21 mouse cellular contexts compared by ENCODE assay signal in genomic region chr12:95119223-95119952, GRCm38 (mm10).
DNase-seq lines count a peak whose midpoint lies in the region; ATAC-seq and TF ChIP-seq lines count a peak whose summit lies in the region.
"Had no signal": no experiment of that assay in that cellular context is flagged by ENCODE, and none has a peak within 500 bp of the region (broad histone marks: within the 10 kb centered on the region; RNA-seq: fewer than 3 reads in every experiment).

No protein-coding gene starts in this region.

- H3K4me3 ChIP-seq in embryonic facial prominence, embryonic 15.5 days (replicated peaks): no peak overlapping the region
- no peak overlapping the region for H3K4me3 ChIP-seq in embryonic facial prominence, embryonic 10.5 days
- no peak overlapping the region for H3K4me3 ChIP-seq in midbrain, embryonic 11.5 days (ENCODE audit: low read depth, low read length)
- no peak overlapping the region for H3K4me3 ChIP-seq in midbrain, embryonic 10.5 days
- H3K4me3 ChIP-seq in forebrain, embryonic 14.5 days (ENCODE audit: low read depth, low read length): no peak overlapping the region
- no peak overlapping the region for H3K4me3 ChIP-seq in thymus, adult 2 months (ENCODE audit: control insufficient read depth, insufficient read depth, low read length)
- H3K4me3 ChIP-seq: embryonic facial prominence, embryonic 13.5 days; heart, adult 2 months; heart, embryonic 10.5 days; heart, embryonic 13.5 days; hindbrain, embryonic 12.5 days; hindbrain, embryonic 15.5 days had no signal

- no peak for TF ChIP-seq POLR2A in thymus, adult 2 months (IDR thresholded peaks at IDR 0.05; ENCODE audit: control insufficient read depth, extremely low read depth, insufficient read depth, low read length, poor library complexity)

- H3K36me3 ChIP-seq in embryonic facial prominence, embryonic 15.5 days: no peaks in the 10 kb centered on the region
- no peaks in the 10 kb centered on the region for H3K36me3 ChIP-seq in embryonic facial prominence, embryonic 10.5 days (replicated peaks)
- H3K36me3 ChIP-seq in midbrain, embryonic 11.5 days (ENCODE audit: control insufficient read depth, insufficient read depth, low read length): no peaks in the 10 kb centered on the region
- H3K36me3 ChIP-seq in midbrain, embryonic 10.5 days: no peaks in the 10 kb centered on the region
- no peaks in the 10 kb centered on the region for H3K36me3 ChIP-seq in forebrain, embryonic 14.5 days (ENCODE audit: control insufficient read depth, insufficient read depth, low read length)
- no peaks in the 10 kb centered on the region for H3K36me3 ChIP-seq in thymus, adult 2 months (ENCODE audit: control insufficient read depth, insufficient read depth, low read length)
- H3K36me3 ChIP-seq: embryonic facial prominence, embryonic 13.5 days; heart, embryonic 10.5 days; heart, embryonic 13.5 days; hindbrain, embryonic 12.5 days; hindbrain, embryonic 15.5 days had no signal

- DNase-seq in embryonic facial prominence, embryonic 10.5 days (ENCODE audit: low spot score): no peak
- peak; percentile 37 for DNase-seq in midbrain, embryonic 11.5 days (ENCODE audit: low spot score, missing footprints)
- no peak for DNase-seq in midbrain, embryonic 10.5 days (ENCODE audit: low spot score)
- DNase-seq in forebrain, embryonic 14.5 days (ENCODE audit: low spot score): peak; percentile 81
- DNase-seq in heart, postnatal 10 days: no peak
- no peak for DNase-seq in thymus, adult 2 months
- DNase-seq: adrenal gland, adult 8-10 months; adrenal gland, postnatal 25 days; cerebellum, adult 2 months; cerebellum, adult 9-11 months; cerebellum, postnatal 25 days; gastrocnemius, postnatal 25 days; heart, adult 2 months had no signal

- TF ChIP-seq CTCF in thymus, adult 2 months (IDR thresholded peaks at IDR 0.05; ENCODE audit: borderline replicate concordance, control insufficient read depth, extremely low read depth, insufficient read depth, low read length, poor library complexity): no peak

- no peak overlapping the region for H3K4me2 ChIP-seq in embryonic facial prominence, embryonic 15.5 days (replicated peaks)
- no peak overlapping the region for H3K4me2 ChIP-seq in midbrain, embryonic 11.5 days
- no peak overlapping the region for H3K4me2 ChIP-seq in forebrain, embryonic 14.5 days (ENCODE audit: low read length)
- H3K4me2 ChIP-seq: embryonic facial prominence, embryonic 13.5 days; heart, embryonic 13.5 days; hindbrain, embryonic 12.5 days; hindbrain, embryonic 15.5 days had no signal

- H3K9me3 ChIP-seq in embryonic facial prominence, embryonic 15.5 days (replicated peaks): no peaks in the 10 kb centered on the region
- H3K9me3 ChIP-seq in embryonic facial prominence, embryonic 10.5 days: no peaks in the 10 kb centered on the region
- no peaks in the 10 kb centered on the region for H3K9me3 ChIP-seq in midbrain, embryonic 11.5 days (ENCODE audit: control insufficient read depth, low read length)
- no peaks in the 10 kb centered on the region for H3K9me3 ChIP-seq in midbrain, embryonic 10.5 days (replicated peaks)
- H3K9me3 ChIP-seq in forebrain, embryonic 14.5 days (replicated peaks; ENCODE audit: control insufficient read depth, low read length): no peaks in the 10 kb centered on the region
- H3K9me3 ChIP-seq: embryonic facial prominence, embryonic 13.5 days; heart, embryonic 10.5 days; heart, embryonic 13.5 days; hindbrain, embryonic 12.5 days; hindbrain, embryonic 15.5 days had no signal

- WGBS in embryonic facial prominence, embryonic 15.5 days: 68% methylated on average over 3 of the region's 3 CpGs
- WGBS in embryonic facial prominence, embryonic 10.5 days: 75% methylated on average over 3 of the region's 3 CpGs
- 77% methylated on average over 3 of the region's 3 CpGs for WGBS in midbrain, embryonic 11.5 days
- 86% methylated on average over 3 of the region's 3 CpGs for WGBS in midbrain, embryonic 10.5 days
- WGBS in forebrain, embryonic 14.5 days: 9% methylated on average over 3 of the region's 3 CpGs
- 88% methylated on average over 3 of the region's 3 CpGs for WGBS in thymus, adult 2 months

- H3K9ac ChIP-seq in embryonic facial prominence, embryonic 15.5 days: no peak overlapping the region
- H3K9ac ChIP-seq in midbrain, embryonic 11.5 days (ENCODE audit: low read length): no peak overlapping the region
- no peak overlapping the region for H3K9ac ChIP-seq in forebrain, embryonic 14.5 days (ENCODE audit: low read length)
- H3K9ac ChIP-seq: embryonic facial prominence, embryonic 13.5 days; heart, embryonic 13.5 days; hindbrain, embryonic 12.5 days; hindbrain, embryonic 15.5 days had no signal

- H3K27ac ChIP-seq in embryonic facial prominence, embryonic 15.5 days (replicated peaks): no peak overlapping the region
- H3K27ac ChIP-seq in embryonic facial prominence, embryonic 10.5 days (replicated peaks): no peak overlapping the region
- H3K27ac ChIP-seq in midbrain, embryonic 11.5 days (ENCODE audit: low read depth, low read length): no peak overlapping the region
- H3K27ac ChIP-seq in midbrain, embryonic 10.5 days (replicated peaks): no peak overlapping the region
- no peak overlapping the region for H3K27ac ChIP-seq in forebrain, embryonic 14.5 days (ENCODE audit: low read depth, low read length)
- no peak overlapping the region for H3K27ac ChIP-seq in thymus, adult 2 months (ENCODE audit: control insufficient read depth, insufficient read depth, low read length)
- H3K27ac ChIP-seq: embryonic facial prominence, embryonic 13.5 days; heart, adult 2 months; heart, embryonic 10.5 days; heart, embryonic 13.5 days; hindbrain, embryonic 12.5 days; hindbrain, embryonic 15.5 days had no signal

- no peaks in the 10 kb centered on the region for H3K4me1 ChIP-seq in embryonic facial prominence, embryonic 15.5 days
- no peaks in the 10 kb centered on the region for H3K4me1 ChIP-seq in embryonic facial prominence, embryonic 10.5 days
- no peaks in the 10 kb centered on the region for H3K4me1 ChIP-seq in midbrain, embryonic 11.5 days (ENCODE audit: control insufficient read depth, insufficient read depth, low read length)
- H3K4me1 ChIP-seq in midbrain, embryonic 10.5 days: no peaks in the 10 kb centered on the region
- no peaks in the 10 kb centered on the region for H3K4me1 ChIP-seq in forebrain, embryonic 14.5 days (ENCODE audit: control insufficient read depth, insufficient read depth, low read length)
- H3K4me1 ChIP-seq in thymus, adult 2 months (replicated peaks; ENCODE audit: control insufficient read depth, insufficient read depth, low read length): no peaks in the 10 kb centered on the region
- H3K4me1 ChIP-seq: embryonic facial prominence, embryonic 13.5 days; heart, embryonic 10.5 days; heart, embryonic 13.5 days; hindbrain, embryonic 12.5 days; hindbrain, embryonic 15.5 days had no signal

- ATAC-seq in embryonic facial prominence, embryonic 15.5 days (ENCODE audit: insufficient number of reproducible peaks, low FRiP score, low TSS enrichment, low read depth): peak; percentile 34; the same call in 1 of the 2 replicates
- no peak for ATAC-seq in midbrain, embryonic 11.5 days (ENCODE audit: low FRiP score)
- ATAC-seq in forebrain, embryonic 14.5 days: peak; percentile 97
- ATAC-seq: activated CD4-positive, CD25-positive, alpha-beta regulatory T cell, adult 4 months; intestine, postnatal 0 days had no signal

- H3K27me3 ChIP-seq in embryonic facial prominence, embryonic 15.5 days: no peaks in the 10 kb centered on the region
- H3K27me3 ChIP-seq in embryonic facial prominence, embryonic 10.5 days (replicated peaks; ENCODE audit: low read depth, poor library complexity, severe bottlenecking): no peaks in the 10 kb centered on the region
- H3K27me3 ChIP-seq in midbrain, embryonic 11.5 days (ENCODE audit: control insufficient read depth, insufficient read depth, low read length): no peaks in the 10 kb centered on the region
- H3K27me3 ChIP-seq in midbrain, embryonic 10.5 days (ENCODE audit: low read depth, poor library complexity, severe bottlenecking): no peaks in the 10 kb centered on the region
- no peaks in the 10 kb centered on the region for H3K27me3 ChIP-seq in forebrain, embryonic 14.5 days (replicated peaks; ENCODE audit: control insufficient read depth, insufficient read depth, low read length)
- H3K27me3 ChIP-seq in thymus, adult 2 months (ENCODE audit: control insufficient read depth, insufficient read depth, low read length): no peaks in the 10 kb centered on the region
- H3K27me3 ChIP-seq: embryonic facial prominence, embryonic 13.5 days; heart, embryonic 13.5 days; hindbrain, embryonic 12.5 days; hindbrain, embryonic 15.5 days had no signal

- intact Hi-C loops in heart, postnatal 10 days (cut with DNase I): no loop called here

Comparison
In these comparisons a context has a peak if more than half of its experiments do, and no peak if none do; other contexts are left out.
1. DNase-seq: peak in midbrain, embryonic 11.5 days (single experiment) and forebrain, embryonic 14.5 days (single experiment); none in embryonic facial prominence, embryonic 10.5 days (single experiment), midbrain, embryonic 10.5 days (single experiment), heart, postnatal 10 days (0 of 2) and thymus, adult 2 months (single experiment).